Mouse (Mus musculus) liver, embryonic 12.5 days (tissue): ENCODE measurements around the gene Copz1. TPM values are rescaled to one million over a fixed set of nuclear protein-coding genes. Genes with fewer than 3 reads are reported as not detected.

ENCODE experiments used
- ATAC-seq: fragments of 200-750 bp; cut with Nextera tagmentation; 2 replicates; pipeline ENCODE4 v1.8.0; 2017; ENCODE audit warnings: moderate number of reproducible peaks, mild to moderate bottlenecking, moderate library complexity
- H3K27ac ChIP-seq: fragments of 300-500 bp; sonication (generic); 2 replicates; pipeline ENCODE4 v1.5.1; 2016; ENCODE audit warnings: mild to moderate bottlenecking
- H3K27me3 ChIP-seq: fragments of 300-500 bp; sonication (generic); replicated peaks from 2 replicates; pipeline ENCODE4 v1.6.1; 2016; ENCODE audit warnings: mild to moderate bottlenecking, moderate library complexity
- H3K36me3 ChIP-seq: fragments of 300-500 bp; sonication (generic); 2 replicates; pipeline ENCODE4 v1.6.1; 2016; ENCODE audit warnings: mild to moderate bottlenecking, moderate library complexity
- H3K4me1 ChIP-seq: fragments of 300-500 bp; sonication (generic); 2 replicates; pipeline ENCODE4 v1.6.1; 2016
- H3K4me2 ChIP-seq: fragments of 300-500 bp; sonication (generic); 2 replicates; pipeline ENCODE4 v1.6.1; 2016; ENCODE audit warnings: mild to moderate bottlenecking, moderate library complexity
- H3K4me3 ChIP-seq: fragments of 300-500 bp; sonication (generic); 2 replicates; pipeline ENCODE4 v1.5.1; 2016; ENCODE audit warnings: mild to moderate bottlenecking, moderate library complexity
- H3K9ac ChIP-seq: fragments of 300-500 bp; sonication (generic); 2 replicates; pipeline ENCODE4 v1.6.1; 2016; ENCODE audit warnings: mild to moderate bottlenecking, moderate library complexity
- H3K9me3 ChIP-seq: fragments of 300-500 bp; sonication (generic); replicated peaks from 2 replicates; pipeline ENCODE4 v1.6.1; 2016; ENCODE audit warnings: mild to moderate bottlenecking, moderate library complexity
- WGBS: fragments of 180-500 bp; shearing (Covaris S2); methylation state at CpG from one replicate; pipeline ENCODE4 v1.1.7; 2016; ENCODE audit not compliant: insufficient replicate concordance; 5-methylcytosine and 5-hydroxymethylcytosine counted together
- polyA plus RNA-seq: library from polyadenylated mRNA; unstranded; fragments of >200 nt; fragmentation: Nextera tagmentation; extraction: Ambion mirVana; gene quantifications from 2 replicates; pipeline ENCODE4 v1.2.1, GENCODE M21; 2016

Gene Copz1
- polyA plus RNA-seq, result 246 and 250 TPM in 2 replicates

DNA sequence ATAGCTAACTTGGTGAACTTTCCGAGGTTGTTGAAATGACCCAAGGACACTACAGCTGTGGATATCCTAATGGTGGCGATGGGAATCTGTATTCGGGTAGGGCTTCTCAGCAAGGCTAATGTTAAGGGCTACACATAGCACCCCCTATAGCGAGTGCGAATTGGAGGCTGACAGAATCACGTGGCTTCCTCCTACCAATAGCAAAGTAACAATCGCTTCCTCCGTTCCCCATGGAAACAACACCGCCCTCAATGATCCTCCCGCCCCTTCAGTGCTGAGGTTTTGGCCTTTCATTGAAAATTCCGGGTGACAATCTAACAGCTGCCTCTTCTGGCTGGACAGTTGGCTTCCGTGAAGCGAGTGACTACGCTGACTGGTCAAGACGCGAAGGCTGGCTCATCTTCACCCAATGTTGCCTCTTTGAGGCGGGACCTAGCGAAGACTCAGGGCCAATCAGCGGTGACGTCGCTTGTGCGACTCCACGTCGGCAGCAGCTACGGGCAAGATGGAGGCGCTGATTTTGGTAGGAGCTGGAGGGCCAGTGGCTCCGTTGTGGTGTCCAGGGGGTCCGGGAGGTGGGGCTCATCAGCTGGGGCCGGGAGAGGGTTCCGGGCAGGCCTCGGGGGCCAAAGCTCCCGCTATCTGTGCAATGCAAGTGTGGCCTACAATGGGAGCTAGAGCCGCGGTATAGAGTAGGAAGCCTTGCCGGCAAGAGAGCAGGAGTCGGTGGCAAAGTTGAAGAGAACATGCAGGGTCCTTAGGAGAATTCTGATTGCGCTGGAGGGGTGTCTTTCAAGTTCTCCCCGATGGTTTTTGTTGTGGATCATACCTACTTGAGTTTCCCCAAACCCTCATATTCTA lies at the start of gene Copz1:
Gene Copz1 (plus strand): TSS at position 296 of the 861 bp plus-strand sequence.
- H3K4me3 ChIP-seq, result peak within 1 kb of the TSS; percentile 90
- H3K4me1 ChIP-seq, result peaks cover 66% of the 10 kb centered on the region
- H3K27me3 ChIP-seq, result no peaks in the 10 kb centered on the region
- peak within 1 kb of the TSS; percentile 80 for H3K4me2 ChIP-seq
- H3K9ac ChIP-seq, result peak within 1 kb of the TSS; percentile 87
- H3K36me3 ChIP-seq, result peaks cover 13% of the 10 kb centered on the region
- WGBS, result 1% methylated on average over 38 of the region's 38 CpGs
- H3K9me3 ChIP-seq, result no peaks in the 10 kb centered on the region
- ATAC-seq, result peak; percentile 98
- peak within 1 kb of the TSS; percentile 81 for H3K27ac ChIP-seq

DNA sequence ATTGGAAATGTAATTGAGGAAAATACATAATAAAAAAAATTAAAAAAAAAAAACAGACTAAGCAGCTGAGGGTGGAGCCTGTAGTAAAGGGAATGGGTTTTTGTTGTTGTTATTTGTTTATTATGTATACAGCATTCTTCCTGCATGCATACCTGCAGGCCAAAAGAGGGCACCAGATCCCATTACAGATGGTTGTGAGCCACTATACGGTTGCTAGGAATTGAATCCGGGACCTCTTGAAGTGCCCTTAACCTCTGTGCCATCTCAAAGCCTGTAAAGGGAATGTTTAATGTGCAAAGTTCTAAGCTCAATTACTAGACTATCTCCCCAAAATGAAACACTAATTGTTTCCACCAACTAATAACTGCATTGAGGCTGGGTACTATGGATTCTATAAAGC lies 48.4 kb upstream of the Copz1 start:
- no peak for ATAC-seq

DNA sequence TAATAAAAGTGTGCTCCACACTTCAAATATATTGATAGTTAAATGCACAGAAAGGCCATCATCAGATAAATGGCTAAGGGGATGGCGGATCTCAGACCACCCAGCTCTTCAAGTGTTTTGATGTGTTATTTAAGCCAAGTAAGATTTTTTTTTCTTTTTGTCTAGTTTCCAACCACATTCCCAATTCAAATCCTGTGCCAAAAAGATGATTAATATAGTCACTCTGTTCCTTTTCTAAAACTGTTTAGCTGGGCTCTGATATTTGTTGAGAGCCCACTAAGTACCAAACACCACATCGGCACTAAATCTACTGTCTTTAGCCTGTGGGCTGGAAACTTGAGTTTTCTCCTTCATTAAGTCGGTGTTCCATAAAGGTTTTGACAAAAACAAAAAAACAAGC lies 45.5 kb upstream of the Copz1 start:
- no peak overlapping the region for H3K4me2 ChIP-seq
- H3K9ac ChIP-seq, result no peak overlapping the region
- ATAC-seq, result no peak
- H3K9me3 ChIP-seq, result no peaks in the 10 kb centered on the region
- H3K27ac ChIP-seq, result no peak overlapping the region
- H3K4me1 ChIP-seq, result peaks cover 29% of the 10 kb centered on the region; the same call in 1 of the 2 replicates
- H3K27me3 ChIP-seq, result no peaks in the 10 kb centered on the region
- H3K4me3 ChIP-seq, result no peak overlapping the region
- H3K36me3 ChIP-seq, result peaks cover 36% of the 10 kb centered on the region
- WGBS, result 92% methylated on average over 3 of the region's 3 CpGs

More for the DNA sequence above, 48.4 kb upstream of the Copz1 start:
- WGBS, result 88% methylated on average over 2 of the region's 2 CpGs
- peaks cover 31% of the 10 kb centered on the region for H3K4me1 ChIP-seq
- peaks cover 47% of the 10 kb centered on the region for H3K36me3 ChIP-seq
- no peaks in the 10 kb centered on the region for H3K9me3 ChIP-seq
- H3K9ac ChIP-seq, result no peak overlapping the region
- no peak overlapping the region for H3K4me2 ChIP-seq
- H3K27ac ChIP-seq, result no peak overlapping the region
- no peaks in the 10 kb centered on the region for H3K27me3 ChIP-seq
- no peak overlapping the region for H3K4me3 ChIP-seq

DNA sequence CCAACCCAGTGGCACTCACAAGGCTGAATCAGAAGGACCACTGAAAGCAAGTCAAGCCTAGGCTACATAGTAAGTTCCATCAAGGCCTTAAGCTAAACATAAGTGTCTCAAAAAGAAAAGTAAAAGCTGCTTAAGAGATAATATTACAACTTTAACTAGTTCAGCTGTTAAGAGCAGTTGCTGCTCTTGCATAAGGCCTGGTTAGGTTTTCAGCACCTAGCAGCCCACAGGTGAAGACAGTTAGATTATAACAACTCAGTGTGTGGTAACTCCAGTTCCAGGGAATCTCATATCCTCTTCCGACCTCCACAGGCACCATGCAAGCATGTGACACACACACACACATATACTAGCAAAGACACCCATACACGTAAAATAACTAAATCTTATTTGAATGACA lies 44.9 kb upstream of the Copz1 start:
- 76% methylated on average over 2 of the region's 2 CpGs for WGBS
- Histone ChIP-seq H3K9ac (no peak overlapping the region), H3K4me1 (peaks cover 33% of the 10 kb centered on the region; the same call in 1 of the 2 replicates), H3K27ac (no peak overlapping the region), H3K4me3 (no peak overlapping the region), H3K36me3 (peaks cover 39% of the 10 kb centered on the region), H3K9me3 (no peaks in the 10 kb centered on the region), H3K27me3 (no peaks in the 10 kb centered on the region), H3K4me2 (no peak overlapping the region)
- no peak for ATAC-seq

DNA sequence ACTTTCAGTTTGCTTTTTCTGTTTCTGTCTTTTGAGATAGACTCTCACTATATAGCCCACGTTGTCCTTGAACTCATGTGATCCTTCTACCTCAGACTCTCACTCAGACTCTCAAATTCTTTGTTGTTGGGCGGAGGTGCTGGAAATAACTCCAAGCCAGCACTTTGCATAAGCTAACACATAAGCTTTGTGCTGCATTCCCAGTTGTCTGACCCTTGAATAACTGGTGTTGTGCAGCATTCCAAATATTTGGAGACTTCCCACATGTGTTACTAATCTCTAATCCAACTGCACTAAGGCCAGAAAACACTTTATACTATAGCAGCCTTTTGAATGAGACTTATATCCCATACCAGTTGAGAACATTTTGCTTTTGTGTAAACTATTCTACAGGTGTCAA lies 43.6 kb upstream of the Copz1 start:
- no peaks in the 10 kb centered on the region for H3K27me3 ChIP-seq
- no peak overlapping the region for H3K27ac ChIP-seq
- peaks cover 46% of the 10 kb centered on the region for H3K36me3 ChIP-seq
- no peaks in the 10 kb centered on the region for H3K9me3 ChIP-seq
- no peak overlapping the region for H3K4me2 ChIP-seq
- H3K4me3 ChIP-seq, result no peak overlapping the region
- ATAC-seq, result no peak
- no peak overlapping the region for H3K9ac ChIP-seq
- WGBS, result 82% methylated on average over 2 of the region's 2 CpGs
- peaks cover 36% of the 10 kb centered on the region; the same call in 1 of the 2 replicates for H3K4me1 ChIP-seq

DNA sequence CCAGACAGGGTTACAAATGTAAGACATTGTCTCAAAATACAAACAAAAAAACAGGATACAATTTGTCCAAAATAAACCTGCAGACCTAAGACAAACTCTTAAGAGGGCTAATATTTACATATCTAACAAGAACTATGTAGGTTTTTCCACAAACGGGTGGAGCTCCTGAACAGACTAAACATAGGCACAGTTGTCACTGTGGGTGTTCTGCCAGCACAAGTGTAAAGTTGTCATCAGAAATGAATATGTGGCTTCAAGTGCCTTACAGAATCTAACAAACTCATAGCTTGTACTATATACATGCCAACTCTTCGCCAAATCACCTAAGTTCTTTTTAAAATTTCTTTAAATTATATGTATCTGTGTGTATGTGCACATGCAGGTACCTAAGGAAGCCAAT lies 39.4 kb upstream of the Copz1 start:
- H3K4me3 ChIP-seq, result no peak overlapping the region
- WGBS, result 81% methylated on average over 2 of the region's 2 CpGs
- no peak overlapping the region for H3K27ac ChIP-seq
- ATAC-seq, result no peak
- H3K27me3 ChIP-seq, result no peaks in the 10 kb centered on the region
- peaks cover 54% of the 10 kb centered on the region for H3K4me1 ChIP-seq
- no peaks in the 10 kb centered on the region for H3K9me3 ChIP-seq
- peaks cover 64% of the 10 kb centered on the region for H3K36me3 ChIP-seq
- no peak overlapping the region for H3K4me2 ChIP-seq
- no peak overlapping the region for H3K9ac ChIP-seq

DNA sequence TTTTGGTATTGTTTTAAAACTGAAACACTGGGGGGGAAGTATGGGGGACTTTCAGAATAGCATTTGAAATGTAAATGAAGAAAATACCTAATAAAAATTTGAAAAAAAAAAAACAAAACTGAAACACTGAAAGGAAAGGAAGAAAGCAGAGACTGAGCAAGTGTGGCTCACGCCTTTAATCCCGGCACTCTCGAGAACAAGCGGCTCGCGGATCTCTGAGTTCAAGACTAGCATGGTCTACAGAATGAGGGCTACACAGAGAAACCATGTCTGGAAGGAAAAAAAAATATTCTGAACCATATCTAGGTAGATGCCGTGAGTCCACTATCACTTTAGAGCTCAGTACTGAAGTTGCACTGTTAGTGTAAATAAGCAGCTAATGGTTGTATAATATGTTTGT lies 35.2 kb upstream of the Copz1 start:
- WGBS, result 74% methylated on average over 7 of the region's 7 CpGs
- Histone ChIP-seq H3K36me3 (peaks cover 62% of the 10 kb centered on the region), H3K4me3 (peak overlapping the region; percentile 88), H3K9ac (peak overlapping the region; percentile 74), H3K4me1 (peaks cover 48% of the 10 kb centered on the region), H3K27ac (peak overlapping the region; percentile 51; the same call in 1 of the 2 replicates), H3K27me3 (no peaks in the 10 kb centered on the region), H3K4me2 (peak overlapping the region; percentile 81), H3K9me3 (no peaks in the 10 kb centered on the region)
- ATAC-seq, result no peak

DNA sequence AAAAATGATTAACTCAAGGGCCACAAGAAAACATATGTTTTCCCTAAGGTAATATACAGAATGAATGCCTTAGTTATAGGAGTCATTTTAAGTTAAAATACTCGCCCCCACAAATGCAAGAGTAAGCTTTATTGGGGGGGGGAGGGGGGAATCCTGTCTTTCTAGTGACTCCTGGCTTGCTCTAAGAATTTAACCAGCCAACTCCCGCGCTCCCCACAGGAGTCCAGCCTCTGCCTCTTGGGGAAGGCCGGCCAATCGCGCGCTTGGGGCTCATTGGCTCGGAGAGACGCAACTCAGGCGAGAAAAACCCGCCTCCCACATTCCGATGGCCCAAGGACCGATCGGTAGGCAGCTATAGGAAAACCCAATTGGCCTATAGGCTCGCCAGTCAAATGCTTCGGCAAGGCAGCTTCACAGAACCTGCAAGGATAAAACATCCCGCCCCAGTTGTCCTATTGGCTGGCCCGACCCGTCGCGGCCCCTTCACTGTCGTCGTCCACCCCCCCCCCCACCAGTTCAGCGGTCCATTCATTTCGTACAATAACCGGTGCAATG lies 33.3 kb upstream of the Copz1 start:
- Histone ChIP-seq H3K9me3 (no peaks in the 10 kb centered on the region), H3K4me1 (peaks cover 55% of the 10 kb centered on the region), H3K27ac (peak overlapping the region; percentile 94), H3K4me3 (peak overlapping the region; percentile 88), H3K4me2 (peak overlapping the region; percentile 81), H3K27me3 (no peaks in the 10 kb centered on the region), H3K36me3 (peaks cover 66% of the 10 kb centered on the region), H3K9ac (peak overlapping the region; percentile 74)
- under 1% methylated on average over 24 of the region's 26 CpGs for WGBS
- ATAC-seq, result peak; percentile 90

DNA sequence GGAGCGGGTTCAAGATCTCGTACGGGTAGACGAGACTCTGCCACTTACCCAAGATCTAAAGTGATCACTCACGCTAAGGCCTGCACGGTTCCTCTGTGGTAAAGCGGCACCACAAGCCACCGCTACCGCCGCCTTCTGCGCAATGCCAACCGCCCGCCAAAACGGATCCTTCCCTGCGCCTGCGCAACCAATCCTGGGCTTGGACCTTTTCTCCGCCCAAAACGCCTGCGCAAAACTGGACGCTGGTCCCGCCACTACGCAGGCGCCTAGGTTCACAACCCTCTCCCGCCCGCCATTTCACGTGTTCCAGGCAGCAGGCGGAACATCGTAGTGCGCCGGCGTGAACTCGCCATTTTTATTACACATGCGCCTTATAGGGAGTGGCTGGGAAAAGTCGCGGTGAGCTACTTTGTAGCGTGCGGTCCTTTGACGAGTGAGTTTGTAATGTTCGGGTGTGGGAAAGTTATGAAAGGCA lies 32.8 kb upstream of the Copz1 start, which contains the start of gene Cbx5:
Gene Cbx5 (minus strand): TSS at position 132 of the 475 bp plus-strand sequence.
- under 1% methylated on average over 39 of the region's 39 CpGs for WGBS

DNA sequence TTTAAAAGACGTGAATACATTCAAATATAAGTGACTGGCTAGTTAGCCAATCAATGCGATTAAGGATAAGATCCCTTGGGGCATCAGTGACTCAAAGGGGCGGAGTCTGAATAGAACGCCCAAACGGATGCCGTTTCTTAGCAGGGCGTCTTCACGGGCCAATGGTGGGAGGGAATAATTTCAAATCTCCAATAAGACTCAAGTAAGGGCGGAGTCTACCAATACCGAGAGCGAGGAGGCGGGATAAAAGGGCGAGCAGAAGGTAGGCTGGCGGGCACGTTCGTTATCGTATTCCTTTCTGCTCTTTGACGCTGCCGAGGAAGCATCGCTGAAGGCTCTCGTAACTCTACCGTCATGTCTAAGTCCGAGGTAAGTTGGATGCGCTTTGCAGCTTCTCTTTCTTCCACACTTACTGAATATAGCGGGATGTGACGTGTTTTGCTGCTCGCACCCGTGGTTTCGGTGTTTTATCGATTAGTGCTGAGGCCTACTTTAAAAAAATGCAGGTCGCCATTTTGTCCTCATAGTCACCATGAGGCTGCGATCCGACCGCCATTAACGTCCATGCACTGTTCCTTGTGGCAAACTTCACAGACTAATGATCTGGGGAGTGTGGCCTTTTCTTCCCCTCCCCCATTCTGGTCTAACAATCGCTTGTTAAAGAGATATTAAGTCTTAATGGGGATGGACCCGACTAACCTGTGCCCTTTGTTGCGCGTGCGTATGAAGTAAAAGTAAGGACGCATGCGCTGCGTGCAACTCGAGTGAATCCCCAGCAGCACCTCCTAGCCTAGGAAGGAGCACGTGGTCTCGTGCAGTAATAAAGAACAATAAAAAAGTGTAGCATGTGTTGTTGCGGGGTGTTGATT lies 32.1 kb upstream of the Copz1 start, which contains the start of gene Hnrnpa1:
Gene Hnrnpa1 (plus strand): TSS at position 273 of the 869 bp plus-strand sequence.
- H3K4me3 ChIP-seq, result peak within 1 kb of the TSS; percentile 88
- peak within 1 kb of the TSS; percentile 91 for H3K4me2 ChIP-seq
- no peaks in the 10 kb centered on the region for H3K9me3 ChIP-seq
- peaks cover 63% of the 10 kb centered on the region for H3K36me3 ChIP-seq
- H3K9ac ChIP-seq, result peak within 1 kb of the TSS; percentile 87
- H3K27ac ChIP-seq, result peak within 1 kb of the TSS; percentile 94
- under 1% methylated on average over 47 of the region's 47 CpGs for WGBS
- ATAC-seq, result peak; percentile 83
- H3K4me1 ChIP-seq, result peaks cover 60% of the 10 kb centered on the region
- H3K27me3 ChIP-seq, result no peaks in the 10 kb centered on the region

More for the DNA sequence above, 32.8 kb upstream of the Copz1 start, which contains the start of gene Cbx5:
- peak; percentile 81 for ATAC-seq
- H3K4me1 ChIP-seq, result peaks cover 55% of the 10 kb centered on the region
- H3K27ac ChIP-seq, result peak within 1 kb of the TSS; percentile 94
- H3K4me2 ChIP-seq, result peak within 1 kb of the TSS; percentile 91
- H3K4me3 ChIP-seq, result peak within 1 kb of the TSS; percentile 88
- H3K9ac ChIP-seq, result peak within 1 kb of the TSS; percentile 87
- H3K36me3 ChIP-seq, result peaks cover 63% of the 10 kb centered on the region
- no peaks in the 10 kb centered on the region for H3K27me3 ChIP-seq
- no peaks in the 10 kb centered on the region for H3K9me3 ChIP-seq
